Mouse (Mus musculus) midbrain, embryonic 11.5 days (tissue): ENCODE data around the gene Gmds. TPM values are rescaled to one million over a fixed set of nuclear protein-coding genes. Genes with fewer than 3 reads are reported as not detected.

Experiments used
- ATAC-seq: fragments of 200-750 bp; cut with Nextera tagmentation; 2 replicates; pipeline ENCODE4 v1.8.0; 2017; ENCODE audit warnings: moderate TSS enrichment, moderate library complexity; ENCODE audit not compliant: low FRiP score
- DNase-seq: peaks from one replicate; pipeline ENCODE4 v3.0.0; 2015; ENCODE audit warnings: low spot score; ENCODE audit errors: missing footprints
- H3K27ac ChIP-seq: fragments of 300-500 bp; sonication (generic); 2 replicates; pipeline ENCODE4 v1.5.1; 2014; ENCODE audit warnings: low read depth, low read length
- H3K27me3 ChIP-seq: fragments of 300-500 bp; sonication (generic); 2 replicates; pipeline ENCODE4 v1.6.1; 2014; ENCODE audit warnings: mild to moderate bottlenecking, low read length, moderate library complexity, mixed read lengths; ENCODE audit not compliant: control insufficient read depth, insufficient read depth
- H3K36me3 ChIP-seq: fragments of 300-500 bp; sonication (generic); 2 replicates; pipeline ENCODE4 v1.6.1; 2014; ENCODE audit warnings: mild to moderate bottlenecking, low read length, moderate library complexity, mixed read lengths; ENCODE audit not compliant: control insufficient read depth, insufficient read depth
- H3K4me1 ChIP-seq: fragments of 300-500 bp; sonication (generic); 2 replicates; pipeline ENCODE4 v1.6.1; 2014; ENCODE audit warnings: low read length; ENCODE audit not compliant: control insufficient read depth, insufficient read depth
- H3K4me2 ChIP-seq: fragments of 300-500 bp; sonication (generic); 2 replicates; pipeline ENCODE4 v1.6.1; 2014; ENCODE audit warnings: mild to moderate bottlenecking, moderate library complexity
- H3K4me3 ChIP-seq: fragments of 300-500 bp; sonication (generic); 2 replicates; pipeline ENCODE4 v1.5.1; 2014; ENCODE audit warnings: low read depth, low read length
- H3K9ac ChIP-seq: fragments of 300-500 bp; sonication (generic); 2 replicates; pipeline ENCODE4 v1.6.1; 2014; ENCODE audit warnings: low read length
- H3K9me3 ChIP-seq: fragments of 300-500 bp; sonication (generic); 2 replicates; pipeline ENCODE4 v1.6.1; 2016; ENCODE audit warnings: low read length; ENCODE audit not compliant: control insufficient read depth
- WGBS: fragments of 180-500 bp; shearing (Covaris S2); extraction: QIAGEN DNeasy Blood & Tissue Kit; methylation state at CpG from one replicate; pipeline ENCODE4 v1.1.7; 2014; 5-methylcytosine and 5-hydroxymethylcytosine counted together
- polyA plus RNA-seq: library from polyadenylated mRNA; unstranded; fragments of >200 nt; fragmentation: Nextera tagmentation; extraction: Ambion mirVana; gene quantifications from 2 replicates; pipeline ENCODE4 v1.2.1, GENCODE M21; 2014

Gene Gmds
- polyA plus RNA-seq, 1 experiment from 2014 or later, result 31.6 TPM

- Histone ChIP-seq H3K9me3 (no peaks in the 10 kb centered on the region), H3K9ac (no peak overlapping the region), H3K4me2 (no peak overlapping the region), H3K36me3 (no peaks in the 10 kb centered on the region), H3K4me3 (no peak overlapping the region), H3K27ac (no peak overlapping the region), H3K4me1 (no peaks in the 10 kb centered on the region), H3K27me3 (no peaks in the 10 kb centered on the region)
- whole genome bisulfite sequencing, result 64% methylated on average over 3 of the region's 3 CpGs
- ATAC-seq (no peak), DNase-seq (no peak)
These were observed 438.3 kb downstream of the Gmds start for GRCm38 (mm10) chr13:31900191-31900590.

- 71% methylated on average over 5 of the region's 5 CpGs for WGBS
- no peak overlapping the region for H3K9ac ChIP-seq
- H3K9me3 ChIP-seq, result no peaks in the 10 kb centered on the region
- H3K27me3 ChIP-seq, result no peaks in the 10 kb centered on the region
- no peaks in the 10 kb centered on the region for H3K4me1 ChIP-seq
- ATAC-seq (no peak), DNase-seq (no peak)
- no peak overlapping the region for H3K4me3 ChIP-seq
- no peak overlapping the region for H3K27ac ChIP-seq
- no peaks in the 10 kb centered on the region for H3K36me3 ChIP-seq
- H3K4me2 ChIP-seq, result no peak overlapping the region
These were observed 439.1 kb downstream of the Gmds start for GRCm38 (mm10) chr13:31899392-31899791.

GRCm38 (mm10) chr13:31897493-31897892, 441.0 kb downstream of the Gmds start:
- H3K27ac ChIP-seq, result no peak overlapping the region
- no peak for DNase-seq
- 83% methylated on average over 4 of the region's 4 CpGs for WGBS
- H3K4me2 ChIP-seq, result no peak overlapping the region
- H3K9ac ChIP-seq, result no peak overlapping the region
- H3K36me3 ChIP-seq, result no peaks in the 10 kb centered on the region
- ATAC-seq, result no peak
- no peaks in the 10 kb centered on the region for H3K4me1 ChIP-seq
- no peaks in the 10 kb centered on the region for H3K9me3 ChIP-seq
- H3K4me3 ChIP-seq, result no peak overlapping the region
- no peaks in the 10 kb centered on the region for H3K27me3 ChIP-seq

GRCm38 (mm10) chr13:31894511-31894910, 444.0 kb downstream of the Gmds start:
- Histone ChIP-seq H3K36me3 (no peaks in the 10 kb centered on the region), H3K4me3 (no peak overlapping the region), H3K4me1 (no peaks in the 10 kb centered on the region), H3K27me3 (no peaks in the 10 kb centered on the region), H3K4me2 (no peak overlapping the region), H3K27ac (no peak overlapping the region), H3K9me3 (no peaks in the 10 kb centered on the region), H3K9ac (no peak overlapping the region)
- ATAC-seq (no peak), DNase-seq (no peak)
- 70% methylated on average over 3 of the region's 3 CpGs for WGBS

- H3K36me3 ChIP-seq, result no peaks in the 10 kb centered on the region
- 92% methylated on average over 2 of the region's 2 CpGs for WGBS
- H3K4me2 ChIP-seq, result no peak overlapping the region
- DNase-seq (peak; percentile 19), ATAC-seq (no peak)
- no peak overlapping the region for H3K9ac ChIP-seq
- H3K27ac ChIP-seq, result no peak overlapping the region
- no peaks in the 10 kb centered on the region for H3K4me1 ChIP-seq
- no peaks in the 10 kb centered on the region for H3K9me3 ChIP-seq
- H3K27me3 ChIP-seq, result no peaks in the 10 kb centered on the region
- no peak overlapping the region for H3K4me3 ChIP-seq
These were observed 445.5 kb downstream of the Gmds start for GRCm38 (mm10) chr13:31892913-31893514.

GRCm38 (mm10) chr13:31888500-31888899, 450.0 kb downstream of the Gmds start:
- no peak overlapping the region for H3K4me3 ChIP-seq
- H3K4me1 ChIP-seq, result no peaks in the 10 kb centered on the region
- DNase-seq (no peak), ATAC-seq (no peak)
- WGBS, result 86% methylated on average over 3 of the region's 3 CpGs
- no peaks in the 10 kb centered on the region for H3K27me3 ChIP-seq
- H3K4me2 ChIP-seq, result no peak overlapping the region
- no peaks in the 10 kb centered on the region for H3K36me3 ChIP-seq
- H3K9ac ChIP-seq, result no peak overlapping the region
- no peak overlapping the region for H3K27ac ChIP-seq
- no peaks in the 10 kb centered on the region for H3K9me3 ChIP-seq

GRCm38 (mm10) chr13:31885769-31886168, 452.8 kb downstream of the Gmds start:
- no peak overlapping the region for H3K4me2 ChIP-seq
- ATAC-seq (no peak), DNase-seq (no peak)
- WGBS, result 84% methylated on average over 1 of the region's 1 CpGs
- H3K27ac ChIP-seq, result no peak overlapping the region
- H3K9ac ChIP-seq, result no peak overlapping the region
- H3K4me3 ChIP-seq, result no peak overlapping the region
- H3K9me3 ChIP-seq, result no peaks in the 10 kb centered on the region
- H3K4me1 ChIP-seq, result no peaks in the 10 kb centered on the region
- H3K36me3 ChIP-seq, result no peaks in the 10 kb centered on the region
- no peaks in the 10 kb centered on the region for H3K27me3 ChIP-seq

GRCm38 (mm10) chr13:31878805-31879477, 459.6 kb downstream of the Gmds start:
- no peak for ATAC-seq
- no peak overlapping the region for H3K4me3 ChIP-seq
- no peak for DNase-seq
- no peaks in the 10 kb centered on the region for H3K9me3 ChIP-seq
- WGBS, result 86% methylated on average over 8 of the region's 8 CpGs
- no peak overlapping the region for H3K4me2 ChIP-seq
- no peak overlapping the region for H3K27ac ChIP-seq
- no peaks in the 10 kb centered on the region for H3K27me3 ChIP-seq
- no peak overlapping the region for H3K9ac ChIP-seq
- H3K36me3 ChIP-seq, result no peaks in the 10 kb centered on the region
- no peaks in the 10 kb centered on the region for H3K4me1 ChIP-seq

- no peak overlapping the region for H3K9ac ChIP-seq
- ATAC-seq (no peak), DNase-seq (no peak)
- no peak overlapping the region for H3K4me2 ChIP-seq
- H3K36me3 ChIP-seq, result no peaks in the 10 kb centered on the region
- no peaks in the 10 kb centered on the region for H3K27me3 ChIP-seq
- no peaks in the 10 kb centered on the region for H3K9me3 ChIP-seq
- WGBS, result 84% methylated on average over 4 of the region's 4 CpGs
- H3K4me1 ChIP-seq, result no peaks in the 10 kb centered on the region
- H3K27ac ChIP-seq, result no peak overlapping the region
- H3K4me3 ChIP-seq, result no peak overlapping the region
These were observed 461.5 kb downstream of the Gmds start for GRCm38 (mm10) chr13:31877061-31877460.
